Mouse (Mus musculus): ENCODE measurements around the gene Npepps.
"Not testable (repeated sequence)": the region's sequence is repeated elsewhere in the genome, so short reads cannot be mapped to it uniquely, and the experiment has no call there.

The Npepps gene

GRCm38 (mm10) chr11:97237976-97238375 is 42.5 kb downstream of the Npepps start:
- DNase-seq (ENCODE audit: low spot score) = no peak

GRCm38 (mm10) chr11:97232436-97232835 is 48.0 kb downstream of the Npepps start:
- no peak for DNase-seq (ENCODE audit: low spot score)

- DNase-seq (ENCODE audit: low spot score) = no peak
These were observed 51.0 kb downstream of the Npepps start for GRCm38 (mm10) chr11:97229396-97229795.

GRCm38 (mm10) chr11:97228985-97229384 is 51.5 kb downstream of the Npepps start:
- no peak for DNase-seq (ENCODE audit: low spot score)

GRCm38 (mm10) chr11:97226131-97226530 is 54.3 kb downstream of the Npepps start:
- DNase-seq (ENCODE audit: low spot score) = no peak

- DNase-seq (ENCODE audit: low spot score) = no peak
These were observed 57.0 kb downstream of the Npepps start for GRCm38 (mm10) chr11:97223485-97223884.

GRCm38 (mm10) chr11:97221611-97222010 is 58.8 kb downstream of the Npepps start:
- DNase-seq (ENCODE audit: low spot score) = no peak

- DNase-seq (ENCODE audit: low spot score) = no peak
These were observed 60.2 kb downstream of the Npepps start for GRCm38 (mm10) chr11:97220211-97220610.

GRCm38 (mm10) chr11:97214411-97214810 is 66.0 kb downstream of the Npepps start:
- no peak for DNase-seq (ENCODE audit: low spot score)

- no peak for DNase-seq (ENCODE audit: low spot score)
These were observed 69.6 kb downstream of the Npepps start for GRCm38 (mm10) chr11:97210728-97211400.

GRCm38 (mm10) chr11:97207011-97207422 is 73.4 kb downstream of the Npepps start:
- DNase-seq (ENCODE audit: low spot score) = no peak

GRCm38 (mm10) chr11:97199519-97199918 is 80.9 kb downstream of the Npepps start:
- DNase-seq (ENCODE audit: low spot score) = no peak

- peak; percentile 76 for DNase-seq (ENCODE audit: low spot score)
These were observed 81.8 kb downstream of the Npepps start for GRCm38 (mm10) chr11:97198601-97199000.

- no peak for DNase-seq (ENCODE audit: low spot score)
These were observed 83.4 kb downstream of the Npepps start for GRCm38 (mm10) chr11:97197021-97197420.

GRCm38 (mm10) chr11:97196541-97196940 is 83.9 kb downstream of the Npepps start:
- no peak for DNase-seq (ENCODE audit: low spot score)

GRCm38 (mm10) chr11:97192621-97192951 is 87.9 kb downstream of the Npepps start:
- DNase-seq (ENCODE audit: low spot score) = no peak

- DNase-seq (ENCODE audit: low spot score) = no peak
These were observed 88.4 kb downstream of the Npepps start for GRCm38 (mm10) chr11:97191915-97192620.

- DNase-seq (ENCODE audit: low spot score) = no peak
These were observed 89.4 kb downstream of the Npepps start for GRCm38 (mm10) chr11:97190992-97191391.

- DNase-seq (ENCODE audit: low spot score) = not testable (repeated sequence)
These were observed 90.8 kb downstream of the Npepps start for GRCm38 (mm10) chr11:97189645-97190044.

- no peak for DNase-seq (ENCODE audit: low spot score)
These were observed 91.2 kb downstream of the Npepps start for GRCm38 (mm10) chr11:97189231-97189630.

GRCm38 (mm10) chr11:97188643-97188955 is 91.8 kb downstream of the Npepps start:
- DNase-seq (ENCODE audit: low spot score) = no peak

GRCm38 (mm10) chr11:97187764-97188642 is 92.4 kb downstream of the Npepps start, which contains the start of gene Kpnb1:
Kpnb1 (minus strand) TSS chr11:97187881.
- DNase-seq (ENCODE audit: low spot score) = peak; percentile 96
